Comparison of ENCODE assay signal across 7 mouse cellular contexts in genomic region chr11:33146651-33147131, GRCm38 (mm10). TPM values are rescaled to one million over a fixed set of nuclear protein-coding genes. Genes with fewer than 3 reads are reported as not detected.
DNase-seq lines count a peak whose midpoint lies in the region; ATAC-seq and TF ChIP-seq lines count a peak whose summit lies in the region.

No protein-coding gene starts in this region.

- peaks cover 10% of the 10 kb centered on the region for H3K36me3 ChIP-seq in ES-E14 (ENCODE audit: control insufficient read depth, insufficient read depth, low read length, poor library complexity, severe bottlenecking)
- peaks cover 26% of the 10 kb centered on the region for H3K36me3 ChIP-seq in forebrain, embryonic 14.5 days (ENCODE audit: control insufficient read depth, insufficient read depth, low read length)
- peaks cover 25% of the 10 kb centered on the region for H3K36me3 ChIP-seq in hindbrain, embryonic 15.5 days
- H3K36me3 ChIP-seq in limb, embryonic 14.5 days (ENCODE audit: control insufficient read depth, insufficient read depth, low read length), result peaks cover 21% of the 10 kb centered on the region
- peaks cover 12% of the 10 kb centered on the region for H3K36me3 ChIP-seq in midbrain, postnatal 0 days (ENCODE audit: insufficient read depth, low read length)

- H3K27me3 ChIP-seq in forebrain, embryonic 14.5 days (replicated peaks; ENCODE audit: control insufficient read depth, insufficient read depth, low read length), result 0 out of 2 replicates have a peak, but pooled peaks cover 12% of the 10 kb centered on the region
- H3K27me3 ChIP-seq in hindbrain, embryonic 15.5 days, result no peaks in the 10 kb centered on the region
- 0 out of 2 replicates have a peak, but pooled peaks cover 9% of the 10 kb centered on the region for H3K27me3 ChIP-seq in limb, embryonic 14.5 days (ENCODE audit: control insufficient read depth, insufficient read depth, low read length)
- peaks cover 16% of the 10 kb centered on the region; the same call in 1 of the 2 replicates for H3K27me3 ChIP-seq in midbrain, postnatal 0 days (ENCODE audit: insufficient read depth, low read length)

- no peak for DNase-seq in ES-E14 (ENCODE audit: low read depth, low spot score)
- peak; percentile 49 for DNase-seq in adrenal gland, postnatal 14 days
- peak; percentile 46 for DNase-seq in forebrain, embryonic 14.5 days (ENCODE audit: low spot score)
- DNase-seq in limb, embryonic 14.5 days (ENCODE audit: low spot score), result no peak
- peak; percentile 31 for DNase-seq in midbrain, postnatal 0 days (ENCODE audit: low spot score)
- DNase-seq in thymus, postnatal 14 days, result peak; percentile 53

- TF ChIP-seq CTCF in midbrain, postnatal 0 days (IDR thresholded peaks at IDR 0.05), result no peak

- peaks cover 2 to 22% of the 10 kb centered on the region in 2 experiments; a peak in 3 of 4 replicates for H3K4me1 ChIP-seq in ES-E14 (ENCODE audit: control insufficient read depth in 2 of 2, insufficient read depth in 2 of 2, low read length in 2 of 2, poor library complexity in 1 of 2)
- peaks cover 16% of the 10 kb centered on the region for H3K4me1 ChIP-seq in forebrain, embryonic 14.5 days (ENCODE audit: control insufficient read depth, insufficient read depth, low read length)
- peaks cover 35% of the 10 kb centered on the region for H3K4me1 ChIP-seq in hindbrain, embryonic 15.5 days (replicated peaks)
- peaks cover 30% of the 10 kb centered on the region for H3K4me1 ChIP-seq in limb, embryonic 14.5 days (ENCODE audit: control insufficient read depth, insufficient read depth, low read length)
- H3K4me1 ChIP-seq in midbrain, postnatal 0 days (ENCODE audit: insufficient read depth, low read length), result 0 out of 2 replicates have a peak, but pooled peaks cover 6% of the 10 kb centered on the region

- ATAC-seq in forebrain, embryonic 14.5 days, result 0 out of 2 replicates have a peak, but pooled peaks have one; percentile 8
- ATAC-seq in hindbrain, embryonic 15.5 days (ENCODE audit: low FRiP score, low read depth), result peak; percentile 35
- ATAC-seq in limb, embryonic 14.5 days (ENCODE audit: low FRiP score, low read depth), result no peak
- no peak for ATAC-seq in midbrain, postnatal 0 days (ENCODE audit: low FRiP score)

- peak overlapping the region; percentile 89 for H3K4me2 ChIP-seq in forebrain, embryonic 14.5 days (ENCODE audit: low read length)
- peak overlapping the region; percentile 92 for H3K4me2 ChIP-seq in hindbrain, embryonic 15.5 days
- H3K4me2 ChIP-seq in limb, embryonic 14.5 days (replicated peaks; ENCODE audit: low read depth, low read length, severe bottlenecking), result peak overlapping the region; percentile 94
- H3K4me2 ChIP-seq in midbrain, postnatal 0 days (ENCODE audit: low read depth, low read length, poor library complexity, severe bottlenecking), result peak overlapping the region; percentile 84

- H3K9ac ChIP-seq in ES-E14 (ENCODE audit: insufficient read depth, low read depth, low read length, poor library complexity, severe bottlenecking), result no peak overlapping the region
- H3K9ac ChIP-seq in forebrain, embryonic 14.5 days (ENCODE audit: low read length), result peak overlapping the region; percentile 73
- peak overlapping the region; percentile 70 for H3K9ac ChIP-seq in hindbrain, embryonic 15.5 days
- peak overlapping the region; percentile 70 for H3K9ac ChIP-seq in limb, embryonic 14.5 days (ENCODE audit: low read depth, low read length, severe bottlenecking)
- peak overlapping the region; percentile 68 for H3K9ac ChIP-seq in midbrain, postnatal 0 days (replicated peaks; ENCODE audit: low read length, poor library complexity, severe bottlenecking)

- WGBS in forebrain, embryonic 14.5 days, result under 1% methylated on average over 30 of the region's 30 CpGs
- under 1% methylated on average over 26 of the region's 30 CpGs for WGBS in hindbrain, embryonic 15.5 days
- WGBS in limb, embryonic 14.5 days, result under 1% methylated on average over 29 of the region's 30 CpGs
- WGBS in midbrain, postnatal 0 days, result 2% methylated on average over 30 of the region's 30 CpGs

- no peak for TF ChIP-seq POLR2A in limb, embryonic 14.5 days (IDR thresholded peaks at IDR 0.05; ENCODE audit: borderline replicate concordance, extremely low read depth, insufficient read depth, insufficient read length)

- H3K27ac ChIP-seq in ES-E14 (ENCODE audit: insufficient read depth, low read depth, low read length, poor library complexity, severe bottlenecking), result no peak overlapping the region
- H3K27ac ChIP-seq in forebrain, embryonic 14.5 days (ENCODE audit: low read depth, low read length), result peak overlapping the region; percentile 63; the same call in 1 of the 2 replicates
- peak overlapping the region; percentile 82 for H3K27ac ChIP-seq in hindbrain, embryonic 15.5 days (replicated peaks)
- peak overlapping the region; percentile 80; the same call in 1 of the 2 replicates for H3K27ac ChIP-seq in limb, embryonic 14.5 days (replicated peaks; ENCODE audit: low read depth, low read length)
- H3K27ac ChIP-seq in midbrain, postnatal 0 days (ENCODE audit: low read depth, low read length), result no peak overlapping the region

- in situ Hi-C loops in ES-E14 (cut with MboI; ENCODE audit: low sequenced_read_pairs in 2 of 2, unreplicated experiment in 2 of 2), result no loop called here

- peak overlapping the region; percentile 54 to 78; a peak in 3 of 4 replicates for H3K4me3 ChIP-seq in ES-E14 (ENCODE audit: insufficient read depth in 1 of 2, low read depth in 1 of 2, low read length in 2 of 2, poor library complexity in 1 of 2, severe bottlenecking in 1 of 2)
- H3K4me3 ChIP-seq in forebrain, embryonic 14.5 days (ENCODE audit: low read depth, low read length), result peak overlapping the region; percentile 62
- peak overlapping the region; percentile 69 for H3K4me3 ChIP-seq in hindbrain, embryonic 15.5 days
- peak overlapping the region; percentile 69 for H3K4me3 ChIP-seq in limb, embryonic 14.5 days (replicated peaks; ENCODE audit: low read length)
- peak overlapping the region; percentile 65 for H3K4me3 ChIP-seq in midbrain, postnatal 0 days (ENCODE audit: low read depth, low read length)

- H3K9me3 ChIP-seq in ES-E14 (ENCODE audit: control insufficient read depth, insufficient read depth, low read depth, low read length), result no peaks in the 10 kb centered on the region
- no peaks in the 10 kb centered on the region for H3K9me3 ChIP-seq in forebrain, embryonic 14.5 days (replicated peaks; ENCODE audit: control insufficient read depth, low read length)
- H3K9me3 ChIP-seq in hindbrain, embryonic 15.5 days, result no peaks in the 10 kb centered on the region
- H3K9me3 ChIP-seq in limb, embryonic 14.5 days (ENCODE audit: control insufficient read depth, low read length), result no peaks in the 10 kb centered on the region
- H3K9me3 ChIP-seq in midbrain, postnatal 0 days (ENCODE audit: low read length), result no peaks in the 10 kb centered on the region

TF ChIP-seq in ES-E14, 5 proteins besides CTCF, POLR2A, EP300 and RAD21:
- TF ChIP-seq MAFK (IDR thresholded peaks at IDR 0.05; ENCODE audit: insufficient read depth, low read depth, low read length) (no peak), CHD2 (IDR thresholded peaks at IDR 0.05; ENCODE audit: low read depth, low read length) (no peak), HCFC1 (IDR thresholded peaks at IDR 0.05; ENCODE audit: borderline replicate concordance, insufficient read depth, low read length) (no peak), ZC3H11A (IDR thresholded peaks at IDR 0.05; ENCODE audit: borderline replicate concordance, low read depth, low read length) (no peak)

RNA-seq across cellular contexts. Expression of gene Fgf18, which starts 0.5 kb away (rescaled TPM):
- total RNA-seq in ES-E14 (2012; rRNA removed), result 1.6 and 4.8 TPM in 2 replicates
- 2.1 TPM in 2 replicates for total RNA-seq in adrenal gland, postnatal 14 days (2021)
- 3.9 and 4.8 TPM in 2 replicates for polyA plus RNA-seq in forebrain, embryonic 14.5 days (2014; fragmentation: Nextera tagmentation; extraction: Ambion mirVana)
- 7.1 and 7.4 TPM in 2 replicates for polyA plus RNA-seq in hindbrain, embryonic 15.5 days (2015; fragmentation: Nextera tagmentation; extraction: Ambion mirVana)
- polyA plus RNA-seq in limb, embryonic 14.5 days (2012; rRNA removed), result 15.8 and 18.5 TPM in 2 replicates
- polyA plus RNA-seq in limb, embryonic 14.5 days (2014; fragmentation: Nextera tagmentation; extraction: Ambion mirVana), result 24.0 and 24.5 TPM in 2 replicates
- total RNA-seq in midbrain, postnatal 0 days (2014; rRNA removed), result 6.7 and 10.8 TPM in 2 replicates
- polyA plus RNA-seq in midbrain, postnatal 0 days (2015; fragmentation: Nextera tagmentation; extraction: Ambion mirVana), result 6.5 and 7.7 TPM in 2 replicates

RNA-seq across cellular contexts. Expression of gene Npm1, which starts 16.3 kb away (rescaled TPM):
- 1,823 and 2,502 TPM in 2 replicates for total RNA-seq in ES-E14 (2012; rRNA removed)
- 351 and 422 TPM in 2 replicates for total RNA-seq in adrenal gland, postnatal 14 days (2021)
- 506 and 646 TPM in 2 replicates for polyA plus RNA-seq in forebrain, embryonic 14.5 days (2014; fragmentation: Nextera tagmentation; extraction: Ambion mirVana)
- 377 and 402 TPM in 2 replicates for polyA plus RNA-seq in hindbrain, embryonic 15.5 days (2015; fragmentation: Nextera tagmentation; extraction: Ambion mirVana)
- 633 and 1,234 TPM in 2 replicates for polyA plus RNA-seq in limb, embryonic 14.5 days (2012; rRNA removed)
- polyA plus RNA-seq in limb, embryonic 14.5 days (2014; fragmentation: Nextera tagmentation; extraction: Ambion mirVana), result 1,104 and 1,131 TPM in 2 replicates
- 303 and 313 TPM in 2 replicates for total RNA-seq in midbrain, postnatal 0 days (2014; rRNA removed)
- polyA plus RNA-seq in midbrain, postnatal 0 days (2015; fragmentation: Nextera tagmentation; extraction: Ambion mirVana), result 321 and 334 TPM in 2 replicates

RNA-seq across cellular contexts. Expression of gene Tlx3, which starts 56.7 kb away (rescaled TPM):
- 0.48 and 0.54 TPM in 2 replicates for total RNA-seq in ES-E14 (2012; rRNA removed)
- total RNA-seq in adrenal gland, postnatal 14 days (2021), result 0.23 TPM in 1 of 2 replicates, not detected in the other
- polyA plus RNA-seq in forebrain, embryonic 14.5 days (2014; fragmentation: Nextera tagmentation; extraction: Ambion mirVana), result not detected in 2 replicates
- polyA plus RNA-seq in hindbrain, embryonic 15.5 days (2015; fragmentation: Nextera tagmentation; extraction: Ambion mirVana), result 15.0 and 18.1 TPM in 2 replicates
- polyA plus RNA-seq in limb, embryonic 14.5 days (2012; rRNA removed), result 0.08 and 0.09 TPM in 2 replicates
- polyA plus RNA-seq in limb, embryonic 14.5 days (2014; fragmentation: Nextera tagmentation; extraction: Ambion mirVana), result not detected in 2 replicates
- total RNA-seq in midbrain, postnatal 0 days (2014; rRNA removed), result 2.5 and 7.2 TPM in 2 replicates
- polyA plus RNA-seq in midbrain, postnatal 0 days (2015; fragmentation: Nextera tagmentation; extraction: Ambion mirVana), result 0.22 TPM in 1 of 2 replicates, not detected in the other

Comparison
In these comparisons a context has a peak if more than half of its experiments do, and no peak if none do; other contexts are left out.
1. DNase-seq: peak in adrenal gland, postnatal 14 days (single experiment), forebrain, embryonic 14.5 days (single experiment), midbrain, postnatal 0 days (single experiment) and thymus, postnatal 14 days (single experiment); none in ES-E14 (single experiment) and limb, embryonic 14.5 days (single experiment).
2. H3K27ac ChIP-seq: peak in forebrain, embryonic 14.5 days (single experiment), hindbrain, embryonic 15.5 days (single experiment) and limb, embryonic 14.5 days (single experiment); none in ES-E14 (single experiment) and midbrain, postnatal 0 days (single experiment).
3. ATAC-seq: peak in forebrain, embryonic 14.5 days (single experiment) and hindbrain, embryonic 15.5 days (single experiment); none in limb, embryonic 14.5 days (single experiment) and midbrain, postnatal 0 days (single experiment).
4. RNA of gene Tlx3, which starts 56.7 kb away (polyA plus RNA-seq): 15.0 to 18.1 TPM in hindbrain, embryonic 15.5 days; 0.22 TPM in midbrain, postnatal 0 days, 0.08 to 0.09 TPM in limb, embryonic 14.5 days and not detected in forebrain, embryonic 14.5 days; every median in the first group is over 10 times any median in the second.
5. Peak in every context shown above with its lines, with median percentiles within 50 percentile points of each other: H3K4me3 ChIP-seq and H3K4me2 ChIP-seq.